Mouse (Mus musculus) C2C12 (cell line): ENCODE measurements at regions not wholly inside any gene's neighbourhood (a gene's known extent, or its start where the extent isn't known, plus 50 kb on each side); places are given as distances from the start of the nearest gene placed in this dataset.

ENCODE experiments used
- CEBPB ChIP-seq: IDR thresholded peaks from one replicate; pipeline ENCODE4 v1.6.1; 2011; ENCODE audit warnings: low read depth, mild to moderate bottlenecking, control low read depth, moderate library complexity
- CTCF ChIP-seq: IDR thresholded peaks from one replicate; pipeline ENCODE4 v1.5.1; 2011; ENCODE audit not compliant: control insufficient read depth, insufficient read depth, insufficient read length
- MAX ChIP-seq: IDR thresholded peaks from one replicate; pipeline ENCODE4 v1.6.1; 2011; ENCODE audit warnings: mild to moderate bottlenecking, control low read depth
- MYOD1 ChIP-seq: IDR thresholded peaks from one replicate; pipeline ENCODE4 v1.6.1; 2011; ENCODE audit warnings: low read depth; ENCODE audit not compliant: control insufficient read depth, insufficient read length
- USF1 ChIP-seq: IDR thresholded peaks from one replicate; pipeline ENCODE4 v1.6.1; 2011; ENCODE audit warnings: low read depth, mild to moderate bottlenecking, control low read depth, moderate library complexity

GRCm38 (mm10) chr6:100937802-100938201, 104.4 kb downstream of the Ppp4r2 start:
- TF ChIP-seq CTCF (no peak), MYOD1 (no peak), USF1 (no peak), MAX (no peak), CEBPB (no peak)
